Mouse (Mus musculus): Measurements from ENCODE around the gene Bbs9. TPM values are rescaled to one million over a fixed set of nuclear protein-coding genes. Genes with fewer than 3 reads are reported as not detected.
A peak's percentile ranks its signal among the peaks of the same experiment; 100 is the strongest.

Bbs9 gene
- 13.2 and 13.4 TPM in 2 replicates for polyA plus RNA-seq (2014; fragmentation: Nextera tagmentation; extraction: Ambion mirVana)

DNA sequence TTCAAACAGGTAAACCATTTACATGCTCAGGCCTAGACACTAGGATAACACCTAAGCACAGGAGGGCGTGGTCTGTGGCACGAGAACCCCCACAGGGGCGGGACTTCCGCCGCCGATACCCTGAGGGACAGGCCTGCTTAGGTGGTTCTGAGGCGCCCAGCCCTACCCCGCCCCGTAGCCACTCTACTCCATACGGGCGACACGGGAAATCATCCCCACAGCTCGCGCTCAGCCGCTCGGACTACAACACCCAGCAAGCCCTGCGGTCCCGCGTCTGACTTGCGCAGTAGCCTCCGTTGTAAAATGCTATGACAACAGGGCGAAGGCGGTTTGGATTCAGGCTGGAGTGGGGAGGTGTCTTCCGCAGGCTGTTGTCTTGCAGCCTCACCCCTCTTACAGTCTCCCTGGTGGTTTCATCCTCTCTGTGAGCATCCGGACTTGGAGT is at the start of gene Bbs9:
TSS of gene Bbs9 (plus strand) at position 292 of the 445 bp plus-strand sequence.
- Histone ChIP-seq H3K4me1 (ENCODE audit: control insufficient read depth, insufficient read depth, low read length) (peaks cover 6% of the 10 kb centered on the region; the same call in 1 of the 2 replicates), H3K27ac (replicated peaks; ENCODE audit: low read depth, low read length) (peak within 1 kb of the TSS; percentile 48), H3K9me3 (ENCODE audit: control insufficient read depth, low read length) (no peaks in the 10 kb centered on the region), H3K4me2 (ENCODE audit: low read depth, low read length) (peak within 1 kb of the TSS; percentile 68), H3K27me3 (replicated peaks; ENCODE audit: control insufficient read depth, insufficient read depth, low read length) (no peaks in the 10 kb centered on the region), H3K9ac (ENCODE audit: low read depth, low read length) (peak within 1 kb of the TSS; percentile 62), H3K36me3 (ENCODE audit: control insufficient read depth, insufficient read depth, low read length) (no peaks in the 10 kb centered on the region), H3K4me3 (ENCODE audit: low read depth, low read length) (peak within 1 kb of the TSS; percentile 54)
- peak; percentile 100 for ATAC-seq (ENCODE audit: low read depth)
- 0% methylated on average over 25 of the region's 25 CpGs for WGBS
- DNase-seq (ENCODE audit: low spot score) = peak; percentile 97

DNA sequence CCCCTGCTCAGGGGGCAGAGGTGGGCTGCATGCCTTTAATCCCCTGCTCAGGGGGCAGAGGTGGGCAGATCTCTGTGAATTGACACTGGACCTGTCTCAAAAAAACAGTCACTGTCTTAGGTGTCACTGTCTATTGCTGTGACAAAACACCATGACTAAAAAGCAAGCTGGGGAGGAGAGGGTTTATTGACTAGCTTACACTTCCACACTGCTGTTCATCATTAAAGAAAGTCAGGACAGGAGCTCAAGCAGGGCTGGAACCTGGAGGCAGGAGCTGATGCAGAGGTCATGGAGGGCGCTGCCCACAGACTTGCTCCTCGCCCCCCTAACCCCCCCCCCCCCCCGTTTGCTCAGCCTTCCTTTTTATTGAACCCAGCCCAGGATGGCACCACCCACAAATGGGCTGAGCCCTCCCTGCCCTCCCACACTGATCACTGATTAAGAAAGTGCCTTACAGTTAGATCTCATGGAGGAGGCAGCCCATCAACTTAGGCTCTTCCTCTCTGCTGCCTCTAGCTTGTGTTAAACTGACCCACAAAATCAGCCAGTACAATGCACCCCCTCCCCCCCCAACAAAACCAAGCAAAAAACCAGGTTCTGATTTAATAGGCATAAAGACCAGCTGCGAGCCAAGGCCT is 47.4 kb upstream of the Bbs9 start:
- Histone ChIP-seq H3K27me3 (replicated peaks; ENCODE audit: control insufficient read depth, insufficient read depth, low read length) (no peaks in the 10 kb centered on the region), H3K4me1 (ENCODE audit: control insufficient read depth, insufficient read depth, low read length) (peaks cover 8% of the 10 kb centered on the region), H3K9ac (ENCODE audit: low read depth, low read length) (no peak overlapping the region), H3K9me3 (ENCODE audit: control insufficient read depth, low read length) (no peaks in the 10 kb centered on the region), H3K4me3 (ENCODE audit: low read depth, low read length) (no peak overlapping the region), H3K27ac (replicated peaks; ENCODE audit: low read depth, low read length) (no peak overlapping the region), H3K4me2 (ENCODE audit: low read depth, low read length) (no peak overlapping the region), H3K36me3 (ENCODE audit: control insufficient read depth, insufficient read depth, low read length) (no peaks in the 10 kb centered on the region)
- WGBS = 33% methylated on average over 1 of the region's 4 CpGs
- ATAC-seq (ENCODE audit: low read depth) (no peak), DNase-seq (ENCODE audit: low spot score) (no peak)

DNA sequence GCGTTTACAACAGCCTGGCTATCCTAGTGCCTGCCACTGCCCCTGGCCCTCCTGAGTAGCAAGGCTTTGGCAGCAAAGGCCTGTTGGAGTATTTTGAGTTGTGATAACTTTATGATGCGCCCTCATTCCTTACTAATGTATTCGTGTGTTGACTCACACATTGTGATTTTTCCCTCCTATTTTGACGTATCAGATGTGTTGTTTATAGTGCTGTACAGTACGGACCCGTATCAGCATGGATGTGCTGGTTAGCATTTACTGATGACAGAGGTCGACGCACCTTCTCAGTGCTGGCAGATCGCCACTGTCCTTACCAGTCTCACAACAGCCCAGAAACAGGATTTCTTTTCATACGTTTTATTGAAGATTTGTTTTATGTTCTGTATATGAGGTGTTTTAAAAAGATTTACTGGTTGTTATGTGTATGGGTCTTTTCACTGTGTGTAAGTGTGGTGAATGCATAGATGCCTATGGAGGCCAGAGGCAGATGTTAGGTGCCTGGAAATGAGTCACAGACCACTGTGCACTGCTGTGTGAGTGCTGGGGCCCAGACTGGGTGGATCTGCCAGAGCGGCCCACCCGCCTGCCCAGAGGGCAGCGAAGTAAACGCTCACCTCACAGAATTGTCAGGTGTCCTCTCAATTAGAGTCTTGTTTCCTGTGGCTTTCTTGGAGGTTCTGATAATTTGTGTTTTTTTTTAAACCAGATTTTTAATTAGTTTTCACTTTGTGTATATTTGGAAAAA is 46.7 kb upstream of the Bbs9 start:
- no peak for DNase-seq (ENCODE audit: low spot score)
- WGBS = 75% methylated on average over 14 of the region's 14 CpGs
- H3K4me1 ChIP-seq (ENCODE audit: control insufficient read depth, insufficient read depth, low read length) = peaks cover 8% of the 10 kb centered on the region
- no peak overlapping the region for H3K4me3 ChIP-seq (ENCODE audit: low read depth, low read length)
- no peak for ATAC-seq (ENCODE audit: low read depth)
- H3K36me3 ChIP-seq (ENCODE audit: control insufficient read depth, insufficient read depth, low read length) = no peaks in the 10 kb centered on the region
- H3K9ac ChIP-seq (ENCODE audit: low read depth, low read length) = no peak overlapping the region
- no peaks in the 10 kb centered on the region for H3K27me3 ChIP-seq (replicated peaks; ENCODE audit: control insufficient read depth, insufficient read depth, low read length)
- no peaks in the 10 kb centered on the region for H3K9me3 ChIP-seq (ENCODE audit: control insufficient read depth, low read length)
- H3K4me2 ChIP-seq (ENCODE audit: low read depth, low read length) = no peak overlapping the region
- H3K27ac ChIP-seq (replicated peaks; ENCODE audit: low read depth, low read length) = no peak overlapping the region

DNA sequence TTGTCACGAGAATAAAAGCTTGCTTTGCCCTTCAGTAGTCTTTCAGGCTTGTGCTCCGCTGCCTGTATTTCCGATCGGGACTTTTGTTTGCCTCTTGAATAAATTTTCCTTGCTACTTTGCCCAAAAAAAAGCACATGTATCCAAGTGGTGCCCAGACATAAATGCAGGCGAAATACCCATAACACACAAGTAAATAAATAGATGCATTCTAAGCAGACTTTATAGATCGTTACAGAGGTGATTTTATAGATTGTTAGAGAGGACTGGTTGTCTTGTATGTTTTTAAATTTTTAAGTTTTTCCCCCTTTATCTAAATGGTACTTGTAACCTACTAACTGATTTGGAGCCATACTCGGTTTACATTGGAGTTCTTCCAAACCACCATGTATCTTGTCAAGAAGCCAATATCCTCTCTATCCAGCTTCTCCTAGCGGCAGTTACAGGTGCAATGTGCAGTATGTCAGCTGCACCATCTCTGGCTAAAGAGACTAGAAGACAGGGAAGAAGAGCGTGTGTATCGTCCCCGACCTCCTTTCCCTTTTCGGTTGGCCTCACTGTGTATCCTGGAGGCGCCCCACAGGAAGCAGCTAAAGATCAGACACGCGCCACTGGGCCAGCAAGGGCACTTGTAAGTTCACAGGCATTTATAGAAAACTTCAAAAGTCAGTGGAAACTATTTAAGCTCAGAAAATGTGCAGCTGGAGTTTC is 45.8 kb upstream of the Bbs9 start:
- DNase-seq (ENCODE audit: low spot score) (peak; percentile 56), ATAC-seq (ENCODE audit: low read depth) (0 out of 2 replicates have a peak, but pooled peaks have one; percentile 41)
- Histone ChIP-seq H3K4me2 (ENCODE audit: low read depth, low read length) (peak overlapping the region; percentile 34), H3K27ac (replicated peaks; ENCODE audit: low read depth, low read length) (no peak overlapping the region), H3K36me3 (ENCODE audit: control insufficient read depth, insufficient read depth, low read length) (no peaks in the 10 kb centered on the region), H3K27me3 (replicated peaks; ENCODE audit: control insufficient read depth, insufficient read depth, low read length) (no peaks in the 10 kb centered on the region), H3K9me3 (ENCODE audit: control insufficient read depth, low read length) (no peaks in the 10 kb centered on the region), H3K4me1 (ENCODE audit: control insufficient read depth, insufficient read depth, low read length) (peaks cover 8% of the 10 kb centered on the region), H3K9ac (ENCODE audit: low read depth, low read length) (no peak overlapping the region), H3K4me3 (ENCODE audit: low read depth, low read length) (no peak overlapping the region)
- WGBS = 43% methylated on average over 15 of the region's 15 CpGs

DNA sequence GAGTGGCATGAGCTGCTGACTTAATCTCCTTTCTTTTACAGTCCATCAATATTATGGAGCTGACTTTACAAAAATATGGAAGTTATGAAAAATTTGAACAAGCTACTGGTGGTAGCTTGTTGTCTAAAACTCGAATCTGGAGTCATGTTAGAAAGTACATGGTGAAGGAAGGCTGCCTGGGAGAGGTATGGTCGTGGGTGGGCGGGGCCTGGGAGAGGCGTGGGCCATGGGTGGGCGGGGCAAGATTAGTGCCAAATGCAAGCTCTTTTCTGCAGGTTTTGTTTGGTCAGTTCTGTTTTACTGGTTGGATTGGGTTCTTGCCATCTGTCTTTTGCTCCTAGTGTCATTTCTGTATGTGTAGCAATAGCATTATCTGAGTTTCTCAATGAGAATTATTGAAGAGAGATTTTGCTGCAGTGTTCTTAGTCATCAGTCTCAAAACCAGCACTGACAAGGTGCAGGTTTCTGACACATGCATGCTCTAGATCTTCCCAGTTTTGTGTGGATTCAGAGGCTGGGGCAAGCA is 45.1 kb upstream of the Bbs9 start:
- Histone ChIP-seq H3K4me3 (ENCODE audit: low read depth, low read length) (no peak overlapping the region), H3K36me3 (ENCODE audit: control insufficient read depth, insufficient read depth, low read length) (no peaks in the 10 kb centered on the region), H3K9ac (ENCODE audit: low read depth, low read length) (no peak overlapping the region), H3K4me1 (ENCODE audit: control insufficient read depth, insufficient read depth, low read length) (peaks cover 8% of the 10 kb centered on the region), H3K4me2 (ENCODE audit: low read depth, low read length) (no peak overlapping the region), H3K27me3 (replicated peaks; ENCODE audit: control insufficient read depth, insufficient read depth, low read length) (no peaks in the 10 kb centered on the region), H3K27ac (replicated peaks; ENCODE audit: low read depth, low read length) (no peak overlapping the region), H3K9me3 (ENCODE audit: control insufficient read depth, low read length) (no peaks in the 10 kb centered on the region)
- no peak for ATAC-seq (ENCODE audit: low read depth)
- peak; percentile 16 for DNase-seq (ENCODE audit: low spot score)
- 44% methylated on average over 5 of the region's 5 CpGs for WGBS

DNA sequence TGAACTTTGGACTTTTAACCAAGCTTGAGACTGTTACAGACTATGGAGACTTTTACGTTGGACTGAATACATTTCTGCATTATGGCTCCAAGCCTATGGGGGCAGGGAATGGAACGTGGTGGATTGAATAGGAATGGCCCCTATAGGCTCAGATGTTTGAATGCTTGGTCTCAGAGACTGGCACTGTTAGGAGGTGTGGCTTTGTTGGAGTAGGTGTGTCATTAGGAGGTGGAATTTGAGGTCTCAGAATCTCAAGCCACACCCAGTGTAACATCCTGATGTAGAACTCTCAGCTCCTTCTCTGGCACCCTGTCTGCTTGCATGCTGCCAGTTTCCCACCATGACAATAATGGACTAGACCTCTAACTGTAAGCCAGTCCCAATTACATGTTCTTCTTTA is 42.3 kb upstream of the Bbs9 start:
- H3K27me3 ChIP-seq (replicated peaks; ENCODE audit: control insufficient read depth, insufficient read depth, low read length) = no peaks in the 10 kb centered on the region

DNA sequence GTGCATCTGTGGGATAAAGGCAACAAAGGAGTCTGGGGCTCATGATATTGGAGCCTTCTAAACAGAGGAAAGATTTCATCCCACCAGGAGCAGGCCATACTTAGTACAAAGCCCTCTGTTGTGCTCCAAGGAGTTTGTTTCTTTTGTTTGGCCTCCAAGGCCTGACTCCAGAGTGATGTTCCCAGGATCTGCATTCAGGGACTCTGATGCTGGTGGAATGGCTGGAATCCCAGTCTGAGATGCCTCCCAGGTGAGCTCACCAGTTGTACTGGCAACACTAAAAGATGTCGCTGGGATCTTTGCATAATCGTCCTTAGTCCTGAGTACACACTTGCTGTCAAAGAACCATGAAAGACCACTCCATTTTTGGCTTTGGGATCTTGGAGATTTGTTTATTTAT is 41.4 kb upstream of the Bbs9 start:
- Histone ChIP-seq H3K27ac (replicated peaks; ENCODE audit: low read depth, low read length) (no peak overlapping the region), H3K4me2 (ENCODE audit: low read depth, low read length) (no peak overlapping the region), H3K9ac (ENCODE audit: low read depth, low read length) (no peak overlapping the region), H3K9me3 (ENCODE audit: control insufficient read depth, low read length) (no peaks in the 10 kb centered on the region), H3K4me1 (ENCODE audit: control insufficient read depth, insufficient read depth, low read length) (peaks cover 8% of the 10 kb centered on the region), H3K36me3 (ENCODE audit: control insufficient read depth, insufficient read depth, low read length) (no peaks in the 10 kb centered on the region), H3K27me3 (replicated peaks; ENCODE audit: control insufficient read depth, insufficient read depth, low read length) (no peaks in the 10 kb centered on the region), H3K4me3 (ENCODE audit: low read depth, low read length) (no peak overlapping the region)
- 91% methylated on average over 2 of the region's 2 CpGs for WGBS
- no peak for ATAC-seq (ENCODE audit: low read depth)
- DNase-seq (ENCODE audit: low spot score) = no peak

More for the DNA sequence above, 42.3 kb upstream of the Bbs9 start:
- H3K9me3 ChIP-seq (ENCODE audit: control insufficient read depth, low read length) = no peaks in the 10 kb centered on the region
- ATAC-seq (ENCODE audit: low read depth) (no peak), DNase-seq (ENCODE audit: low spot score) (no peak)
- H3K4me1 ChIP-seq (ENCODE audit: control insufficient read depth, insufficient read depth, low read length) = peaks cover 8% of the 10 kb centered on the region
- H3K27ac ChIP-seq (replicated peaks; ENCODE audit: low read depth, low read length) = no peak overlapping the region
- 73% methylated on average over 2 of the region's 2 CpGs for WGBS
- H3K4me2 ChIP-seq (ENCODE audit: low read depth, low read length) = no peak overlapping the region
- no peaks in the 10 kb centered on the region for H3K36me3 ChIP-seq (ENCODE audit: control insufficient read depth, insufficient read depth, low read length)
- H3K9ac ChIP-seq (ENCODE audit: low read depth, low read length) = no peak overlapping the region
- H3K4me3 ChIP-seq (ENCODE audit: low read depth, low read length) = no peak overlapping the region

DNA sequence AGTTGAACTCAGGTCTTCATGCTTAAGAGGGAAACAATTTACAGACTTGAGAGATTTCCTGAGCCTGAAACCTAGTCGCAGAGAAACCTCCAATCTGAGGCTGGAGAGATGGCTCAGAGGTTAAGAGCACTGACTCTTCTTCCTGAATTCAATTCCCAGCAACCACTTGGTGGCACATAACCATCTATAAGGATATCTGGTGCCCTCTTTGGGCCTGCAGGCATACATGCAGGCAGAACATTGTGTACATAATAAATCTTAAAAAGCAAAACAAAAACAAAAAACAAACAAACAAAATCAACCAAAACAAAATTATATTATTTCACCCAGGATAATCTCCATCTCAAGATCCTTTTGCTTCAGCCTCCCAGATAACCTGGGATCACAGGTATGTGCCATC is 36.7 kb upstream of the Bbs9 start:
- ATAC-seq (ENCODE audit: low read depth) = no peak
- H3K27me3 ChIP-seq (replicated peaks; ENCODE audit: control insufficient read depth, insufficient read depth, low read length) = no peaks in the 10 kb centered on the region
- H3K4me2 ChIP-seq (ENCODE audit: low read depth, low read length) = no peak overlapping the region
- H3K9ac ChIP-seq (ENCODE audit: low read depth, low read length) = no peak overlapping the region
- no peaks in the 10 kb centered on the region for H3K9me3 ChIP-seq (ENCODE audit: control insufficient read depth, low read length)
- 67% methylated on average over 1 of the region's 1 CpGs for WGBS
- H3K27ac ChIP-seq (replicated peaks; ENCODE audit: low read depth, low read length) = no peak overlapping the region
- H3K36me3 ChIP-seq (ENCODE audit: control insufficient read depth, insufficient read depth, low read length) = 0 out of 2 replicates have a peak, but pooled peaks cover 5% of the 10 kb centered on the region
- DNase-seq (ENCODE audit: low spot score) = no peak
- no peak overlapping the region for H3K4me3 ChIP-seq (ENCODE audit: low read depth, low read length)
- H3K4me1 ChIP-seq (ENCODE audit: control insufficient read depth, insufficient read depth, low read length) = no peaks in the 10 kb centered on the region
